Mouse (Mus musculus) myocyte (in vitro differentiated cells): Measurements from ENCODE around the gene Nr1h2. TPM values are rescaled to one million over a fixed set of nuclear protein-coding genes. Genes with fewer than 3 reads are reported as not detected.

Experiments
- H3K27me3 ChIP-seq: one replicate; pipeline ENCODE4 v1.6.1; 2011; ENCODE audit not compliant: control insufficient read depth, insufficient read depth, insufficient read length
- H3K36me3 ChIP-seq: one replicate; pipeline ENCODE4 v1.6.1; 2011; ENCODE audit not compliant: control insufficient read depth, insufficient read depth
- H3K4me2 ChIP-seq: one replicate; pipeline ENCODE4 v1.6.1; 2011; ENCODE audit warnings: low read depth, control low read depth
- H3K4me3 ChIP-seq: one replicate; pipeline ENCODE4 v1.5.1; 2011; ENCODE audit warnings: mild to moderate bottlenecking, control low read depth, moderate library complexity
- H3K79me2 ChIP-seq: one replicate; pipeline ENCODE4 v1.6.1; 2011; ENCODE audit not compliant: control insufficient read depth, insufficient read depth
- H3ac ChIP-seq: one replicate; pipeline ENCODE4 v1.6.1; 2011; ENCODE audit not compliant: control insufficient read depth, insufficient read length
- CEBPB ChIP-seq: IDR thresholded peaks from 2 replicates; pipeline ENCODE4 v1.6.1; 2011; ENCODE audit warnings: mild to moderate bottlenecking, moderate library complexity; ENCODE audit not compliant: poor library complexity, insufficient read depth, severe bottlenecking
- E2F4 ChIP-seq: IDR thresholded peaks from one replicate; pipeline ENCODE4 v1.6.1; 2011; ENCODE audit warnings: mild to moderate bottlenecking, control low read depth, moderate library complexity; ENCODE audit not compliant: insufficient read depth
- MAX ChIP-seq: IDR thresholded peaks from one replicate; pipeline ENCODE4 v1.6.1; 2011; ENCODE audit warnings: low read depth, mild to moderate bottlenecking, control low read depth
- MYOD1 ChIP-seq, 3 experiments: IDR thresholded peaks; one replicate each; pipeline ENCODE4 v1.6.1; 2011; ENCODE audit warnings: control low read depth in 2 of 3, low read depth in 2 of 3, mild to moderate bottlenecking in 2 of 3, moderate library complexity in 1 of 3; ENCODE audit not compliant: insufficient read length in 2 of 3, control insufficient read depth in 1 of 3
- MYOG ChIP-seq, 3 experiments: IDR thresholded peaks; one replicate each; pipeline ENCODE4 v1.6.1; 2011; ENCODE audit warnings: control low read depth in 2 of 3, low read depth in 2 of 3, mild to moderate bottlenecking in 2 of 3; ENCODE audit not compliant: insufficient read length in 2 of 3, control insufficient read depth in 1 of 3, insufficient read depth in 1 of 3
- POLR2A ChIP-seq: IDR thresholded peaks from one replicate; pipeline ENCODE4 v1.6.1; 2011; ENCODE audit warnings: low read depth, mild to moderate bottlenecking, control low read depth, moderate library complexity; ENCODE audit not compliant: insufficient read length
- POLR2AphosphoS2 ChIP-seq: IDR thresholded peaks from one replicate; pipeline ENCODE4 v1.6.1; 2011; ENCODE audit warnings: low read depth, control low read depth; ENCODE audit not compliant: insufficient read length
- REST ChIP-seq: IDR thresholded peaks from one replicate; pipeline ENCODE4 v1.6.1; 2011; ENCODE audit warnings: mild to moderate bottlenecking, control low read depth, moderate library complexity; ENCODE audit not compliant: insufficient read depth, insufficient read length
- SRF ChIP-seq: IDR thresholded peaks from one replicate; pipeline ENCODE4 v1.6.1; 2011; ENCODE audit warnings: low read depth; ENCODE audit not compliant: control insufficient read depth, insufficient read length
- TCF12 ChIP-seq: IDR thresholded peaks from one replicate; pipeline ENCODE4 v1.6.1; 2011; ENCODE audit warnings: mild to moderate bottlenecking, control low read depth; ENCODE audit not compliant: poor library complexity, insufficient read depth, severe bottlenecking
- TCF3 ChIP-seq: IDR thresholded peaks from one replicate; pipeline ENCODE4 v1.6.1; 2011; ENCODE audit warnings: low read depth, control low read depth; ENCODE audit not compliant: insufficient read length
- USF1 ChIP-seq: IDR thresholded peaks from one replicate; pipeline ENCODE4 v1.6.1; 2011; ENCODE audit warnings: low read depth, mild to moderate bottlenecking, control low read depth, moderate library complexity
- polyA plus RNA-seq: library from polyadenylated mRNA; unstranded; fragments of >200 nt; fragmentation: generic; extraction: Trizol; gene quantifications from one replicate; pipeline ENCODE4 v1.2.1, GENCODE M21; 2012; ENCODE audit warnings: missing spikeins

Nr1h2 gene
- polyA plus RNA-seq, 1 experiment = 94.7 TPM

- no peak overlapping the region for H3ac ChIP-seq
- TF ChIP-seq MYOG (IDR thresholded peaks at IDR 0.05; ENCODE audit: control insufficient read depth in 1 of 3, insufficient read depth in 1 of 3, insufficient read length in 2 of 3, low read depth in 2 of 3) (peak in 1 of 3 experiments; percentile 44), MYOD1 (IDR thresholded peaks at IDR 0.05; ENCODE audit: control insufficient read depth in 1 of 3, insufficient read length in 2 of 3, low read depth in 2 of 3) (peak in 1 of 3 experiments; percentile 34), CEBPB (no peak), MAX (no peak), TCF12 (no peak)
- H3K36me3 ChIP-seq = no peaks in the 10 kb centered on the region
- no peak overlapping the region for H3K4me3 ChIP-seq
- peak overlapping the region; percentile 58 for H3K4me2 ChIP-seq
- no peaks in the 10 kb centered on the region for H3K79me2 ChIP-seq
- H3K27me3 ChIP-seq = peaks cover 6% of the 10 kb centered on the region
Measured at GRCm38 (mm10) chr7:44525126-44525832, 28.5 kb downstream of the Nr1h2 start.

GRCm38 (mm10) chr7:44524502-44524901, 29.2 kb downstream of the Nr1h2 start, which contains the start of gene Mybpc2:
Gene Mybpc2, minus strand, starts transcription at chr7:44524656.
- peak in 1 of 3 experiments; percentile 70 for TF ChIP-seq MYOG (IDR thresholded peaks at IDR 0.05; ENCODE audit: control insufficient read depth in 1 of 3, insufficient read depth in 1 of 3, insufficient read length in 2 of 3, low read depth in 2 of 3)
- TF ChIP-seq E2F4 = no peak
- TF ChIP-seq MYOD1 (IDR thresholded peaks at IDR 0.05; ENCODE audit: control insufficient read depth in 1 of 3, insufficient read length in 2 of 3, low read depth in 2 of 3) = peak in 1 of 3 experiments; percentile 47
- H3ac ChIP-seq = no peak within 1 kb of the TSS
- peak within 1 kb of the TSS; percentile 58 for H3K4me2 ChIP-seq
- H3K36me3 ChIP-seq = no peaks in the 10 kb centered on the region
- peaks cover 6% of the 10 kb centered on the region for H3K27me3 ChIP-seq
- no peak within 1 kb of the TSS for H3K4me3 ChIP-seq
- no peaks in the 10 kb centered on the region for H3K79me2 ChIP-seq

- Histone ChIP-seq H3K36me3 (no peaks in the 10 kb centered on the region), H3K4me2 (peak overlapping the region; percentile 30), H3K4me3 (no peak overlapping the region), H3ac (no peak overlapping the region), H3K79me2 (no peaks in the 10 kb centered on the region), H3K27me3 (peaks cover 6% of the 10 kb centered on the region)
- TF ChIP-seq SRF (no peak), POLR2A (peak; percentile 25), USF1 (no peak)
Measured at GRCm38 (mm10) chr7:44523056-44523455, 30.7 kb downstream of the Nr1h2 start.

GRCm38 (mm10) chr7:44521710-44522109, 32.0 kb downstream of the Nr1h2 start:
- H3K27me3 ChIP-seq = peaks cover 8% of the 10 kb centered on the region
- H3K79me2 ChIP-seq = no peaks in the 10 kb centered on the region
- no peak overlapping the region for H3ac ChIP-seq
- H3K4me2 ChIP-seq = peak overlapping the region; percentile 52
- no peak overlapping the region for H3K4me3 ChIP-seq
- TF ChIP-seq REST (no peak), E2F4 (no peak), TCF12 (no peak), TCF3 (no peak), MYOD1 (IDR thresholded peaks at IDR 0.05; ENCODE audit: control insufficient read depth in 1 of 3, insufficient read length in 2 of 3, low read depth in 2 of 3) (no peak), CEBPB (no peak), SRF (no peak), USF1 (no peak), MYOG (IDR thresholded peaks at IDR 0.05; ENCODE audit: control insufficient read depth in 1 of 3, insufficient read depth in 1 of 3, insufficient read length in 2 of 3, low read depth in 2 of 3) (no peak), POLR2A (no peak), MAX (no peak), POLR2AphosphoS2 (no peak)
- no peaks in the 10 kb centered on the region for H3K36me3 ChIP-seq

DNA sequence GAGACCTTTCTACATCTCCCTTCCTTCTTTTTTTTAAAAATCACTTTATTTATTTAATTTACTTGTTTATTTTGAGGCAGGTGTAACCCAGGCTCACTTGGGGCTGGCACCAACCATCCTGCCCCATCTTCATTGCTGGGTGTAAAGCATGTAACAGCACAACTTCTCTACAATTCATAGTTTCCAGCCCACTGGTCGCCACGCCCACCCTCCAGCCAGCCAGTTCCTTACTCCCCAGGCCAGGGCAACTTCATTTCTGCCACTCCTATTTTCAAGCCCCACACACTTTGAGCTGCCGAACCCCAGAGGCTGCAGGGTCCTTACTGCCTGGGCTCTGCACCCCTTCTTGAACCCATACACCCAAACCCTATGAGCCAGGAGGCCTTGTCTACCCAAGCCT, 32.8 kb downstream of the Nr1h2 start:
- no peak for TF ChIP-seq MYOD1 (IDR thresholded peaks at IDR 0.05; ENCODE audit: control insufficient read depth in 1 of 3, insufficient read length in 2 of 3, low read depth in 2 of 3)
- no peak for TF ChIP-seq TCF12
- no peak for TF ChIP-seq MYOG (IDR thresholded peaks at IDR 0.05; ENCODE audit: control insufficient read depth in 1 of 3, insufficient read depth in 1 of 3, insufficient read length in 2 of 3, low read depth in 2 of 3)
- TF ChIP-seq TCF3 = no peak
- TF ChIP-seq E2F4 = no peak
- no peak for TF ChIP-seq CEBPB
- TF ChIP-seq POLR2A = no peak
- TF ChIP-seq POLR2AphosphoS2 = no peak
- TF ChIP-seq MAX = no peak
- no peak for TF ChIP-seq USF1

More for the DNA sequence above, 32.8 kb downstream of the Nr1h2 start:
- no peaks in the 10 kb centered on the region for H3K36me3 ChIP-seq
- H3K79me2 ChIP-seq = no peaks in the 10 kb centered on the region
- H3K4me2 ChIP-seq = no peak overlapping the region
- H3K27me3 ChIP-seq = peaks cover 12% of the 10 kb centered on the region
- H3K4me3 ChIP-seq = no peak overlapping the region
- no peak overlapping the region for H3ac ChIP-seq
